Mouse (Mus musculus): ENCODE measurements around the gene Tspan18. TPM values are rescaled to one million over a fixed set of nuclear protein-coding genes. Genes with fewer than 3 reads are reported as not detected.

Gene Tspan18
- polyA plus RNA-seq (2014; fragmentation: Nextera tagmentation; extraction: Ambion mirVana) = 31.2 and 34.5 TPM in 2 replicates

DNA sequence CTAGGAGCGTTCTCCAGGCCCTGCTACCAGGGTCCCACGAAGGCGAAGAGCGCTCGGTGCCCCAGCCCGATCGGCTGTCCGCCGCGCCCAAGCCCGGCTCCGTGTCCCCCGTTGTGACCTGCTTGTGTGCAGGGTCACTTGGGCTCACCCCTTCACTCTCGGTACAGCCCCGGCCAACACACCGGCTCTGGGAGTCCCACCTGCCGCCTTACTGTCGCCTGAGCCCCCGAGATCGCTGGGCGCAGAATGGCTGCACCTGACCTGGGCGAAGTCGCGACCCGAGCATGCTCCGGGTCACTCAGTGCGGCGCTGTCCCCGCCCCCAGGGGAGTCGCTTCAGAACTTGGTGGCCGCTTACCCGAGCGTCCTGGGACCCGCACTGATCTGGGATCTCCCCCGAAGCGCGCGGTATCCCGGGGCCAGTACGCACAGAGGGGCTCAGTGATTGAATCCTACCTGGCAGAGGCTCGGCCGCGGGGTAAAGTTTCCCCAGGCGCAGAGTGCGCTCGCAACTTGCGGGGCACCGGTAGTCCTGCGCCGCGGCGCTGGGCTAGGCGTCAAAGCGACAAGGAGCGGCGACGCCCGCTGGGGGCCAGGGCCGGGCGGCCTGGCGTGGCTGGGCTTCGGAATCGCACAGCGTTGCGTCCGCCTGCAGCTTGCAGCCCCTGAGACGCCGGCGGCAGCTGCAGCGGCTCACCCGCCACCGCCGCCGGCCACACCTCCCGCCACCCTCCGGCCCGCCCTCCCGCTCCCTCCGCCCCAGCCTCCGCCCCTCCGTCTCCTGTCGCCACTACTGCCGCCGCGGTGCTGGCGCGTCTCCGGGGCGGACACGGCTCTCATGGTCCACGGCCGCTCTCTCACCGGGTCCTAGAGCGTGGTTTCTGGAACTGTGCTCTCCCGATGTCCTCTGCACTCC lies at the start of gene Tspan18:
Gene Tspan18, minus strand, starts transcription at position 689 of the 915 bp plus-strand sequence.
- under 1% methylated on average over 27 of the region's 95 CpGs for WGBS
- peak within 1 kb of the TSS; percentile 63 for H3K4me3 ChIP-seq (ENCODE audit: low read depth, low read length)

DNA sequence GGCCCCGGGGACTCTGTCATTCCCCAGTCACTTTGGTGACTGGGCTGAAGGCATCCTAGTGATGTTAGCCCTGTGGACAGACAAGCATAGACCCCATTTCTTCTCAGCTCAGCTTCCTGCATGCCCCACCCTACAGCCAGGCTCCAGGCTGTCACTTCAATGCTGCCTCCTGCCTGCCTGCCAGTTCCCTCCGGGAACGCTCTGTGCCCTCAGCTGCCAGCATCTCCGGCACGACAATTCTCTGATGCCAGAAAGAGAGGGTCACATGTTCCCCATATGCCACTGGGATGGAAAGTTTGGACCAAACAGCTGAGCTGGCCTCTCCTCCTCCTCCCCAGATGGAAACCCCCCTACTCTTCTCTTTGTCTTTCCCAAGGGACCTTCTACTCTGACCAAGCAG lies 49.5 kb upstream of the Tspan18 start:
- no peak overlapping the region for H3K4me3 ChIP-seq (ENCODE audit: low read depth, low read length)
- H3K4me2 ChIP-seq (ENCODE audit: low read depth, low read length) = no peak overlapping the region
- H3K9ac ChIP-seq (ENCODE audit: low read depth, low read length) = no peak overlapping the region
- WGBS = 83% methylated on average over 5 of the region's 5 CpGs
- no peak overlapping the region for H3K27ac ChIP-seq (replicated peaks; ENCODE audit: low read depth, low read length)
- ATAC-seq (ENCODE audit: low read depth) = no peak
- DNase-seq (ENCODE audit: low spot score) = no peak
- H3K9me3 ChIP-seq (ENCODE audit: control insufficient read depth, low read length) = no peaks in the 10 kb centered on the region
- H3K4me1 ChIP-seq (ENCODE audit: control insufficient read depth, insufficient read depth, low read length) = no peaks in the 10 kb centered on the region
- H3K27me3 ChIP-seq (replicated peaks; ENCODE audit: control insufficient read depth, insufficient read depth, low read length) = no peaks in the 10 kb centered on the region; the same call in 1 of the 2 replicates
- H3K36me3 ChIP-seq (ENCODE audit: control insufficient read depth, insufficient read depth, low read length) = no peaks in the 10 kb centered on the region

More for the DNA sequence above, at the start of gene Tspan18:
- H3K9me3 ChIP-seq (ENCODE audit: control insufficient read depth, low read length) = no peaks in the 10 kb centered on the region
- ATAC-seq (ENCODE audit: low read depth) (peak; percentile 85), DNase-seq (ENCODE audit: low spot score) (peak; percentile 87)
- H3K4me1 ChIP-seq (ENCODE audit: control insufficient read depth, insufficient read depth, low read length) = no peaks in the 10 kb centered on the region; the same call in 1 of the 2 replicates
- no peaks in the 10 kb centered on the region for H3K36me3 ChIP-seq (ENCODE audit: control insufficient read depth, insufficient read depth, low read length)
- peak within 1 kb of the TSS; percentile 74 for H3K9ac ChIP-seq (ENCODE audit: low read depth, low read length)
- no peaks in the 10 kb centered on the region for H3K27me3 ChIP-seq (replicated peaks; ENCODE audit: control insufficient read depth, insufficient read depth, low read length)
- peak within 1 kb of the TSS; percentile 6; the same call in 1 of the 2 replicates for H3K27ac ChIP-seq (replicated peaks; ENCODE audit: low read depth, low read length)
- H3K4me2 ChIP-seq (ENCODE audit: low read depth, low read length) = peak within 1 kb of the TSS; percentile 100

DNA sequence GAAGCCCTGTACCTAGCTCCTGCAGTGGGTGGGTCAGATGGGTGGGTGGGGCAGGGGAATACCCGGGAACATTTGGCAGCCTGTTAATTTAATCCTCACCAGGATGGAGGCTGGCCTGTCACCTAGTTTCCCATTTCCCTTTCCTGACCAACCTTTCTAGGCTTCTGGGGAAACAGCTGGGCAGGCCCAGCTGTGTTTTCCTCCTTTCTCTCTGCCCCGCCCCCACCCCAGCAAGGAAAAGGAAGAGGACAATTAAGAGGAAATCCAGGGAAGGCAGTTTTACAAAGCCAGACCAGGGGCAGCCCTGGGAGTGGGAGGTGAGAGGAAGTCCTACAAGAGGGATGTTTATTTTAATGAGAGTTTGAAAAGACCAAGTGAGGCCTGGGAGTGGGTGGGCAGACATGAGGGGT lies 46.4 kb upstream of the Tspan18 start:
- 24% methylated on average over 2 of the region's 2 CpGs for WGBS
- no peaks in the 10 kb centered on the region for H3K9me3 ChIP-seq (ENCODE audit: control insufficient read depth, low read length)

DNA sequence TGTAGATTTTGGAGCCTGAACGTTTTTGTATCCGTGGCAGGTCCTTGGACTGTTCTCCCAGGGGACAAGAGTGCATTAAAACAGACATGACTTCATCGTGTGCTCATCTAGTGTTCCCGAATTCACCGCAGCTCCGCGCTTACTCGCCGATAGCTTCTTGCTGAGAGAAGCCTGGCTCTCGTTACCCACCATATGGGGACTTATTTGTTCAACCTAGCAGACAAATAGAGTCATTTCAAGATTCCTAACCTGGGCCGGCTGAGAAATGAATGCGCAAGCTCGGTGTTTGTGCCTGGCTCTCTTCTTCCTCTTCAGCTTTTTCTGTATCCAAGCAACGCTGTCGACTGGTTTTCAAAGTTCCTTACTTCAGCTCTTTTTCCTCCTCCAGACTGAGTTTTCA lies 43.5 kb upstream of the Tspan18 start:
- ATAC-seq (ENCODE audit: low read depth) (peak; percentile 41; the same call in 1 of the 2 replicates), DNase-seq (ENCODE audit: low spot score) (peak; percentile 87)
- Histone ChIP-seq H3K4me1 (ENCODE audit: control insufficient read depth, insufficient read depth, low read length) (peaks cover 4% of the 10 kb centered on the region; the same call in 1 of the 2 replicates), H3K9ac (ENCODE audit: low read depth, low read length) (0 out of 2 replicates have a peak overlapping the region, but pooled peaks have one; percentile 5), H3K27ac (replicated peaks; ENCODE audit: low read depth, low read length) (no peak overlapping the region; the same call in 1 of the 2 replicates), H3K9me3 (ENCODE audit: control insufficient read depth, low read length) (no peaks in the 10 kb centered on the region), H3K36me3 (ENCODE audit: control insufficient read depth, insufficient read depth, low read length) (no peaks in the 10 kb centered on the region), H3K4me2 (ENCODE audit: low read depth, low read length) (peak overlapping the region; percentile 10; the same call in 1 of the 2 replicates), H3K4me3 (ENCODE audit: low read depth, low read length) (no peak overlapping the region), H3K27me3 (replicated peaks; ENCODE audit: control insufficient read depth, insufficient read depth, low read length) (no peaks in the 10 kb centered on the region)
- 25% methylated on average over 15 of the region's 15 CpGs for WGBS

More for the DNA sequence above, 46.4 kb upstream of the Tspan18 start:
- Histone ChIP-seq H3K9ac (ENCODE audit: low read depth, low read length) (no peak overlapping the region), H3K4me3 (ENCODE audit: low read depth, low read length) (no peak overlapping the region), H3K27me3 (replicated peaks; ENCODE audit: control insufficient read depth, insufficient read depth, low read length) (no peaks in the 10 kb centered on the region), H3K36me3 (ENCODE audit: control insufficient read depth, insufficient read depth, low read length) (no peaks in the 10 kb centered on the region), H3K4me2 (ENCODE audit: low read depth, low read length) (no peak overlapping the region), H3K4me1 (ENCODE audit: control insufficient read depth, insufficient read depth, low read length) (peaks cover 4% of the 10 kb centered on the region; the same call in 1 of the 2 replicates), H3K27ac (replicated peaks; ENCODE audit: low read depth, low read length) (no peak overlapping the region)
- no peak for ATAC-seq (ENCODE audit: low read depth)
- DNase-seq (ENCODE audit: low spot score) = no peak

DNA sequence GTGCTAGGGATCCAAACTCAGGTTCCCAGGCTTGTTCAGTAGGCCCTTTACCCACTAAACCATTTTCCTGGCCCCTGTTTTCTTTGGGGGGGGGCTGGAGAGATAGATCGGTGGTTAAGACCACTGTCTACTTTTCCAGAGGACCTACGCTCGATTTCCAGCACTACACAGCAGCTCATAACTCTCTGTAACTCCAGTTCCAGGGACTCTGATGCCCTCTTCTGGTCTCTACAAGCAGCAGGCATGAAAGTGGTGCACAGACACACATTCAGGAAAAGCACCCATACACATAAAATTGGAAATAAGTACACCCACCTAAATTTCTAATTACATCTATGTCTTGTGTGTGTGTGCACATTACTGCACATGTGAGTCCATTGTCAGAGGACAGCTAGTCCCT lies 42.9 kb upstream of the Tspan18 start:
- DNase-seq (ENCODE audit: low spot score) (no peak), ATAC-seq (ENCODE audit: low read depth) (no peak)
- no peaks in the 10 kb centered on the region for H3K36me3 ChIP-seq (ENCODE audit: control insufficient read depth, insufficient read depth, low read length)
- no peak overlapping the region for H3K4me2 ChIP-seq (ENCODE audit: low read depth, low read length)
- H3K27ac ChIP-seq (replicated peaks; ENCODE audit: low read depth, low read length) = no peak overlapping the region
- H3K4me1 ChIP-seq (ENCODE audit: control insufficient read depth, insufficient read depth, low read length) = peaks cover 4% of the 10 kb centered on the region; the same call in 1 of the 2 replicates
- no peak overlapping the region for H3K9ac ChIP-seq (ENCODE audit: low read depth, low read length)
- WGBS = 91% methylated on average over 3 of the region's 3 CpGs
- H3K9me3 ChIP-seq (ENCODE audit: control insufficient read depth, low read length) = no peaks in the 10 kb centered on the region
- no peaks in the 10 kb centered on the region for H3K27me3 ChIP-seq (replicated peaks; ENCODE audit: control insufficient read depth, insufficient read depth, low read length)
- H3K4me3 ChIP-seq (ENCODE audit: low read depth, low read length) = no peak overlapping the region

DNA sequence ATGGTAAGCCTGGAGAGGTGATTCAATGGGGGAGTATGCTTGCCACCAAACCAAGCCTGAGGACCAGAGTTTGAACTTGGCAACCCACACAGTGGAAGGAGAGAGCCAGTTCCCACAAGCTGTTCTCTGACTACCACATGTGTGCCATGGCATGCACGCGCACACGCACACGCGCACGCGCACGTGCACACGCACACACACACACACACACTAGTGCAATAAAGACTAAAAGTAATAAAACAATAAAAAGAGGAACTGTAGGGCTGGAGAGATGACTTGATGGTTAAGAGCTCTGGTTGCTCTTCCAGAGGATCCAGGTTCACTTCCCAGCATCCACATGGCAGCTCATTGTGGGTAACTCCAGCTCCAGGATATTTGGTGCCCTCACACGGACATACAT lies 38.6 kb upstream of the Tspan18 start:
- ATAC-seq (ENCODE audit: low read depth) (no peak), DNase-seq (ENCODE audit: low spot score) (no peak)
- Histone ChIP-seq H3K9me3 (ENCODE audit: control insufficient read depth, low read length) (no peaks in the 10 kb centered on the region), H3K36me3 (ENCODE audit: control insufficient read depth, insufficient read depth, low read length) (no peaks in the 10 kb centered on the region), H3K27ac (replicated peaks; ENCODE audit: low read depth, low read length) (no peak overlapping the region), H3K4me2 (ENCODE audit: low read depth, low read length) (no peak overlapping the region), H3K27me3 (replicated peaks; ENCODE audit: control insufficient read depth, insufficient read depth, low read length) (no peaks in the 10 kb centered on the region), H3K9ac (ENCODE audit: low read depth, low read length) (no peak overlapping the region), H3K4me1 (ENCODE audit: control insufficient read depth, insufficient read depth, low read length) (peaks cover 12% of the 10 kb centered on the region), H3K4me3 (ENCODE audit: low read depth, low read length) (no peak overlapping the region)
- WGBS = 97% methylated on average over 10 of the region's 10 CpGs

DNA sequence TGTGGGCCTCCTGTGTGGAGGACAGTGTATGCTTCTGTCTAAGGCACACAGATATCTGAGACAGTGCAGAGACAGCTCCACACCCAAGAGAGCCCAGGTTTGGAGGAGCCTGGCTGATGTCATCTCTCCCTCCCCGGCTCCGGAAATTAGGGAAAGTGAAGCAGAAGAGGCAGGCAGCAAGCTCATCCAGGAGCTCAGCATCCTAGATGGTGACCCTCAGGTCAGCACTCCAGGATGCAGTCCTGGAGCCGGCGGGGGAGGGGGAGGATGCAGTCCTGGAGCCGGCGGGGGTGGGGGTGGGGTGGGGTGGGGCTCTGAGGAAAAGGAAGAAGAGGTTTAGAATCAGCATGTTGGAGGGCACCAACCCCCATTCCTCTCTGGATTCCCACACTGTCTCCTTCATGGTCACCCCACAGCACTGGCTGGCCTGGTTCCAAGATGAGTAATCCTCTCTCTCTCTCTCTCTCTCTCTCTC lies 37.8 kb upstream of the Tspan18 start:
- WGBS = 24% methylated on average over 3 of the region's 6 CpGs
- peaks cover 10% of the 10 kb centered on the region; the same call in 1 of the 2 replicates for H3K4me1 ChIP-seq (ENCODE audit: control insufficient read depth, insufficient read depth, low read length)
- H3K36me3 ChIP-seq (ENCODE audit: control insufficient read depth, insufficient read depth, low read length) = no peaks in the 10 kb centered on the region
- ATAC-seq (ENCODE audit: low read depth) = peak; percentile 65; the same call in 1 of the 2 replicates
- H3K27ac ChIP-seq (replicated peaks; ENCODE audit: low read depth, low read length) = no peak overlapping the region
- no peak overlapping the region for H3K4me2 ChIP-seq (ENCODE audit: low read depth, low read length)
- no peaks in the 10 kb centered on the region for H3K9me3 ChIP-seq (ENCODE audit: control insufficient read depth, low read length)
- no peaks in the 10 kb centered on the region for H3K27me3 ChIP-seq (replicated peaks; ENCODE audit: control insufficient read depth, insufficient read depth, low read length)
- DNase-seq (ENCODE audit: low spot score) = peak; percentile 48
- no peak overlapping the region for H3K4me3 ChIP-seq (ENCODE audit: low read depth, low read length)
- H3K9ac ChIP-seq (ENCODE audit: low read depth, low read length) = no peak overlapping the region

DNA sequence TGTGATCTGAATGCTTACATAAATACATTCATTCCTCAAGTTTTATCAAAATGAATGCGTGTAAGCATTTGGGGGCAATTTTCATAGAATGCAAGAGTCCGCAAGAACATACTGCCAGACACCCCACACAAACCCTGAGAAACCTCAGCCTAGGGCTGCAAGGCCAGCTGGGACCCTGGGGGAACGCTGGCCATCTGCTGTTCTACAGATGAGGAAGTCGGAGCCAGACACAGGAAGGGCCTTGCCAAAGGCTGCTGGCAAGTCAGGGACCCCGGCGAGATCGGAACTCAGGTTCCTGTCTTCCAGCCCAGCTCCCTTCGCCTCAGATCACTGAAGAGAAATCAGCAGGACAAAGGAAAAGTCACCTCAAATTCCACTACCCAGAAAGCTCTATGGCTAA lies 34.6 kb upstream of the Tspan18 start:
- ATAC-seq (ENCODE audit: low read depth) (no peak), DNase-seq (ENCODE audit: low spot score) (peak; percentile 58)
- Histone ChIP-seq H3K36me3 (ENCODE audit: control insufficient read depth, insufficient read depth, low read length) (no peaks in the 10 kb centered on the region), H3K27me3 (replicated peaks; ENCODE audit: control insufficient read depth, insufficient read depth, low read length) (no peaks in the 10 kb centered on the region; the same call in 1 of the 2 replicates), H3K9me3 (ENCODE audit: control insufficient read depth, low read length) (no peaks in the 10 kb centered on the region), H3K27ac (replicated peaks; ENCODE audit: low read depth, low read length) (no peak overlapping the region), H3K4me3 (ENCODE audit: low read depth, low read length) (no peak overlapping the region), H3K9ac (ENCODE audit: low read depth, low read length) (no peak overlapping the region), H3K4me1 (ENCODE audit: control insufficient read depth, insufficient read depth, low read length) (peaks cover 10% of the 10 kb centered on the region; the same call in 1 of the 2 replicates), H3K4me2 (ENCODE audit: low read depth, low read length) (no peak overlapping the region)
- WGBS = 39% methylated on average over 8 of the region's 8 CpGs

Data from embryonic facial prominence, embryonic 14.5 days (tissue).